Mouse (Mus musculus) central nervous system, embryonic 18 days (tissue): ENCODE data around the gene Spata16. TPM values are rescaled to one million over a fixed set of nuclear protein-coding genes. Genes with fewer than 3 reads are reported as not detected.

Experiments
- polyA plus RNA-seq: library from polyadenylated mRNA; depleted of rRNA; stranded (reverse); fragments of >200 nt; gene quantifications from 2 replicates; pipeline ENCODE4 v1.2.3, GENCODE M21; 2012; rRNA removed

Gene Spata16
- polyA plus RNA-seq = 0.05 TPM in 1 of 2 replicates, not detected in the other

DNA sequence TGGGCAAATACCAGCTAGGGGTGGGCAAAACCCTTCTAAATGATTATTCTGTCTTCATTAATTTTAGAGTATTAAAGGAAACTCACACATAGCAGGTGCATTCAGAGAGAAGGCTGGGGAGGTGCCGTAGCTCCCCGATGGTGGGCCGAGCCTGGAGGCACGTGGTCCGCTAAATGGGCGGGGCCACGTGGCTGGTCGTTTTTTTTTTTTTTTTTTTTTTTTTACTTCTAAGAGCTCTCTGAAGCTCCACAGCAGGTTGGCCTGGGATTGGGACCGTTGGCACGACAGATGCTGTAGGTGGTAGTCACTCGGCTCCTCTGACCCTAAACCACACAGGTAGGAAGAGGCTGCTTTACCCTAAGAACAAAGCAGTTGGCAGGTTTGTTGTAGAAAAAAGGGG lies at the start of gene Spata16:
Spata16 (plus strand) TSS at position 219 of the 400 bp plus-strand sequence.

